Mouse (Mus musculus): Measurements from ENCODE around the gene Pde6c.
A peak's percentile ranks its signal among the peaks of the same experiment; 100 is the strongest.

Gene Pde6c

GRCm38 (mm10) chr19:38143540-38144271 is 11.1 kb downstream of the Pde6c start:
- DNase-seq = no peak

GRCm38 (mm10) chr19:38156243-38156642 is 23.7 kb downstream of the Pde6c start:
- DNase-seq = no peak

DNA sequence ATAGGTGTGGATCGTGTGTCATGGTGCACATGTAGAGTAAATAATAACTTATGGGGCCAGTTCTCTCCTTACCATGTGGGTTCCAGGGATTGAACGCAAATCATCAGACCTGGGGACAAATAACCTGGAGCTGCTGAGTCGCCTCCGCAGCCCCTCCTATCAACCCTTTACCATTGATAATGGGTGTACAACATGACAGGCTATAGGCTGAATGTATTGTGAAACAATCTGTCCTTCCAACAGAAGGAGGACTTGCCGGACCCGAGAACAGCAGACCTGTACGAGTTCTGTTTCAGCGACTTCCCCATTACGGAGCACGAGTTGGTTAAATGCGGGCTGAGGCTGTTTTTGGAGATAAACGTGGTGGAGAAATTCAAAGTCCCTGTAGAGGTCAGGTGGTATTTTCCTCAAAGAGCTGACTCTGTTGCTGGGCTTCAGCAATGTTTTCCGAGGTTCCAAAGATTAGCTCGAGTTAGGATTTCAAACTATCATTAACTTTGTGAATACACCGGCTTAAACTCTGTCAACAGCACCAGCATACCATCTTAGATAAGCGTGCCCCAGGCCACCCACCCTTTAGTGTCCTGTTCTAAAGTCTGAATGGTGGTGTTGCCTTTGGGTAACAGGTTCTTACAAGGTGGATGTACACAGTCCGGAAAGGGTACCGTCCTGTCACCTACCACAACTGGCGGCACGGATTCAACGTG is 29.2 kb downstream of the Pde6c start:
- peak; percentile 11 for DNase-seq

DNA sequence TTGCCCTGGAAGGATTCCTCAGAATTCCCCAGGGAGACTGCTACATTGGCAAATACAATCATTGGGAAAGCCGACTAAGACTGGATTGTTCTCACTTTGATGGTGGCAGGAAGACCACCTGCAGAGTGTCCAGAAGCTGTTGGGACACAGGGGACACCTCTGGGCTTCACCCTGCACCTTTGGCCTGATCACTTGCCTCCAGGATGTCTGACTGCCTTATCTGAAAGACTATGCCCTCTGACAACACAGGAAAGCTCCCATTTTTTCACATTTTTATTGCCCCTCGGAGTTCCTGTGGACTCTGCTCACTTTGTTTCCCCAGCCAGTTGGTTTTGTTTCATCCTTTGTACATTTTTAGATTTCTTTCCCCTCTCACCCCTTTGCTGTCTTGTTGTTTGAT is 32.1 kb downstream of the Pde6c start:
- DNase-seq = peak; percentile 10

GRCm38 (mm10) chr19:38179675-38180074 is 47.1 kb downstream of the Pde6c start:
- DNase-seq = no peak

DNA sequence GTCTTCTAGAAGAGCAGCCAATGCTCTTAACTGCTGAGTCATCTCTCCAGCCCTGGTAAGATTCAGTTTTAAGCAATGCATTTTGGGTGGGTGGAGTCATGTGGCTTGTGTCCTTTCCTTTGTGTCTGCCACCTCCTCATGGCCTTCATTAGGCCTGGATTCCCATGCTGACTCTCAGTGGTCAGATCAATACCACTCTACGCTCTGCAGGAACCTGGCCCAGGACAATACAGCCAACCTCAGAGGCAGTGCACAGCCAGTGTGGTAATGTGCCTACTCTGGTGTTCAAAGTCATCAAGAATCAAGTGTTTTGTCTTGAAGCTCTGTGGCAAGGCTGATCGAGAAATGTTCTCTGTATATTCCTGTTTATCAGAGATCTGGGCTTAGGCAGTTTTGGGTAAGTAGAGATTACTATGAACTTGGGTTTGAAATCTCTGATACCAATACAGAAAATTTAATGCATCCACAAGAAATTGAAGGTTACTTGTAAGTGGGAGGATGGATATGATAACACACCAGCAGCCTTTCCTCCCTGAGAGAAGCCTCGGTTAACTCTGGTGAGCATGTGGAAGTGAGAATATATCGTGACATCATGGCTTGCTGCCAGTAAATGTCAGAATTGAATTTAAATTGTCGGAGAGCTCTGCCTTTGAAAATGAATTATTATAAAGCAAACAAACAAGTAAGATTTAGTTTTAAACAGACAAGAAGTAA is 54.2 kb downstream of the Pde6c start:
- no peak for DNase-seq

GRCm38 (mm10) chr19:38187345-38187680 is 54.7 kb downstream of the Pde6c start:
- no peak for DNase-seq

GRCm38 (mm10) chr19:38190606-38191005 is 58.0 kb downstream of the Pde6c start:
- DNase-seq = no peak

GRCm38 (mm10) chr19:38191446-38191845 is 58.9 kb downstream of the Pde6c start:
- peak; percentile 17 for DNase-seq

DNA sequence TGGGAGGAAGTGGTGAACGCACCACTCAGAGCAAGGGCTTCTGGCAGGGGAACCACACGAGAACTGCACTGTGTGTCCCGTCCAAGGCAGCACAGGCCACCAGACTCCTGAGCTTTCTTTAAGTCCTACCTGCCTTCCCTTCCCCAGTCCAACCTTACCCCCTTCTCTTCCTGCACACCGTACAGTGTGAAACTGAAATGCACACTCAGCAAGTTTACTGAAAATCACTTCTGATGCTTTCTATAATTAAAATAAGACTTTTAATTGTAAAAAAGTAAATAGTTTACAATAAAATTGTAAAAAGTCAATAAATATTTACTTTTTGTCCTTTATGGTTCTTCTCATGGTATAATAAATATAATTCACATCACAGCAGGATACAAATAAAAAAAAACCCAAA is 62.7 kb downstream of the Pde6c start:
- no peak for DNase-seq

GRCm38 (mm10) chr19:38198731-38199130 is 66.2 kb downstream of the Pde6c start:
- no peak for DNase-seq

DNA sequence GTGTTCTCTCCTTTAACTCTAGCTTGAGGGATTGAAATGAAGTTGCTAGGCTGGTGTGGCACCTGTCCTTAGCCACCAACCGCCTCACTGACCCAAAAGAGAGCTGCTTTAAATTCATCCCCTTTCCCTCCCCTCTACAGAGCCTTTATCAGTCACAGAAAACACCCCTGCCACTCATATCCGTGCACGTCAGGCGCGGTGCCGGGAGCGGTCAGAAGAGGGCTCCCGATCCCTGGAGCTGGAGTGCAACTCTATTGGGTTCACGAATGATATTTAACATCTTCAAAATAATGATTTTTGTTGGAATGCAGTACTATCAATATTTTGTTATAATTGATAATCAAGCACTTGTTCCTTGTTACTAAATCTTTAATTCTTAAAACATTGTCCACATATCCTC is 74.1 kb downstream of the Pde6c start:
- peak; percentile 22 for DNase-seq

DNA sequence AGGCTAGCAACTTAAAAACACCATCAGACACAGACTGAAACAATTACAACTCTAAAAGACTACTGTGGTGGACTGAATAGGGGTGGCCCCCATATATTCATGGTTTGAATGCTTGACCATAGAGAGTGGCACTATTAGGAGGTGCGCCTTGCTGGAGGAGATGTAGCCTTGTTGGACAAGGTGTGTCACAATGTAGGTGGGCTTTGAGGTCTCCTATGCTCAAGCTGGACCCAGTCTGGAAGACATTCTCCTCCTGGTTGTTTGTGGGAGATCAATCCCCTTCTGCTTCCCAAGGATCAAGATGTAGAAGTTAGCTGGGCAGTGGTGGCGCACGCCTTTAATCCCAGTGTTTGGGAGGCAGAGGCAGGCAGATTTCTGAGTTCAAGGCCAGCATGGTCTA is 85.1 kb downstream of the Pde6c start:
- no peak for DNase-seq

DNA sequence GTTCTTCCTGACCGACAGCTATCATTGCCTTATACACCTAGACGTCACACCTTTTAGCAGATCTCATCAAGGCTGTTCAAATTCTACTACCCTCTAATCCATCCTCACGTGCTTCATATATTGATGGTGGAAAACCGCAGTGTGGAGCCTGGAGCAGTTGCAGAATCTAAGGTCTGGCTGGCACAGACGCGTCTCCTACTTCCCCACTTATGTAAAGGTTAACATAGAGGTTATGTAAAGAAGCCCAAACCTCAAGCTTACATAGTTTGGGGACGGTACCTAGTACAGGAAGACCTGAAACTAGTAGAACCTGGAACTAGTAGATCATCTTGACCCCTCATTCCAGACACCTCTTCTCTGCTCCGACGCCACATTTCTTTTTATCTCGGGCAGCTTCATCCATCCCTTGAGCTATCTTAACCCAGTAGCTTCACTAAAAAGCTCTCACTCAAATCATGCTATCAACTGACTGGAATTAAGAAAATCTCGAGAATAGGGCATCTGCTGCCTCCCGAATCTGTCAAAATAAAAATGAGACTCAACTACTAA is 90.8 kb downstream of the Pde6c start:
- no peak for DNase-seq

- DNase-seq = peak; percentile 88
Measured at GRCm38 (mm10) chr19:38223905-38224684, 91.5 kb downstream of the Pde6c start, which contains the start of gene Fra10ac1. Gene Fra10ac1 (minus strand): TSS chr19:38224156.

- no peak for DNase-seq
Measured at GRCm38 (mm10) chr19:38224685-38225060, 92.1 kb downstream of the Pde6c start.

DNA sequence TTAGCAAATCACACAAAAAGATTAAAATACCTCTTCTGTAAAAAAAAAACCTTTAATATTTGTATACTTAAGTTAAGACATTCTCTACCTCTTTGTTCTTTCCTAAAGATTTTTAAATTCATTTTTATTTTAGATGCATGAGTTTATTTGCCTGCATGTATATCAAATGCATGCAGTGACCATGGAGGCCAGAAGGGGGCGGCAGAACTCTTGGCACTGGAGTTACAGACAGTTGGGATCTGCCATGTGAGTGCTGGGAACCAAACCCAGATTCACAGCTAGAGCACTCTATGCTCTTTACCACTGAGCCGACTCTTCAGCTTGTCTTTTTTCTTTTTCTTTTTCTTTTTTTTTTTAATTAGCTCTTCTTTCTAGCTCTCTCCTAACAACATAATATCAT is 96.1 kb downstream of the Pde6c start:
- peak; percentile 25 for DNase-seq

DNA sequence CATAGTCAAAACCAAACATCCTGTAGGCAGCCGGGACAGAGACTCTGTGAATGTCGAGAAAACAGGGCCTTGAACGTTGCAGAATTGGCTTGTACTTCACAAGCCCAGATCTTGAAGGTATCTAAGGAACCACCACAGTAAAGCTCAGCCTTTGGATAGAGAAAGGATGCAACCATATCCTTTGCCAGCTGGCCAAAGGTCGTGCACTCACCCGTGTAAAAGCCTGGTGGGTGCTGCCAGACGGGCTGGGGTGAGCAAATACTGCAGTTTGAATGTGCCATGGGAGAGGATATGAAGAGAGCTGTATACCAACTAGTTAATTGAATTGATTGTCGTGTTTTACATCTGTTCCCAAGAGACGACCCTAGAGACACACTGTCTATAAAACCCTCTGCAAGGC is 99.5 kb downstream of the Pde6c start:
- no peak for DNase-seq

DNA sequence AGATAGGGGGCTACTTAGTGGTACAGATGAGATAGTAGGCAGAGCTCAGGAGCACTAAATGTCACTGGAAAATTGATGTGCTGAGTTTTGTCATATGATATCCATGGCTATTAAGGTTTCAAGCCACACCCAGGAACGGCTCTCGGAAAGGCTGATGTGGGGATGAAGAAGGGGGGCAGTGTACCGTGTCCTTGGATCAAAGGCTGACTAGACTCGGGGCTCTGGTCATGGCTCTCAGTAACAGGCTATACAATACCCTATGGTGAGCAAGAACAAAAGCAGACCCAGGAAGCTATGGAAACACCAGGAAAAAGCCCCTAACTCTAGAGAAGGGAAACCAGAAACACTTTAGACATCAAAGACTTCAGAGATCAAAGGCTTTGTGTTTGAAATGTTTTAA is 99.9 kb downstream of the Pde6c start:
- no peak for DNase-seq

Data from liver (tissue).